Mouse (Mus musculus): ENCODE results near the gene Chm. TPM values are rescaled to one million over a fixed set of nuclear protein-coding genes. Genes with fewer than 3 reads are reported as not detected.

Gene Chm
- polyA plus RNA-seq, 1 experiment from 2014 or later, result 8.2 TPM

- WGBS, result 37% methylated on average over 3 of the region's 3 CpGs
- H3K27ac ChIP-seq (ENCODE audit: low read depth, low read length), result no peak overlapping the region
- peak; percentile 76 for ATAC-seq
These were observed 25.0 kb downstream of the Chm start for GRCm38 (mm10) chrX:113160268-113160860.

GRCm38 (mm10) chrX:113084171-113084570 lies 101.1 kb downstream of the Chm start:
- no peaks in the 10 kb centered on the region for H3K9me3 ChIP-seq (ENCODE audit: control insufficient read depth)
- H3K4me1 ChIP-seq (replicated peaks; ENCODE audit: control insufficient read depth, insufficient read depth, low read length), result no peaks in the 10 kb centered on the region
- 69% methylated on average over 2 of the region's 2 CpGs for WGBS
- H3K27ac ChIP-seq (ENCODE audit: low read depth, low read length), result no peak overlapping the region
- no peak for TF ChIP-seq CTCF (IDR thresholded peaks at IDR 0.05; ENCODE audit: low read depth)
- no peak overlapping the region for H3K9ac ChIP-seq (ENCODE audit: low read depth, low read length)
- no peaks in the 10 kb centered on the region for H3K36me3 ChIP-seq (ENCODE audit: control insufficient read depth, insufficient read depth)
- no peaks in the 10 kb centered on the region for H3K27me3 ChIP-seq (replicated peaks; ENCODE audit: control insufficient read depth, insufficient read depth, low read length)
- ATAC-seq, result no peak
- H3K4me3 ChIP-seq (ENCODE audit: low read depth, low read length), result no peak overlapping the region
- H3K4me2 ChIP-seq (replicated peaks; ENCODE audit: low read depth), result no peak overlapping the region

More at GRCm38 (mm10) chrX:113160268-113160860, 25.0 kb downstream of the Chm start:
- H3K4me2 ChIP-seq (replicated peaks; ENCODE audit: low read depth), result no peak overlapping the region
- no peaks in the 10 kb centered on the region for H3K27me3 ChIP-seq (replicated peaks; ENCODE audit: control insufficient read depth, insufficient read depth, low read length)
- no peak overlapping the region for H3K4me3 ChIP-seq (ENCODE audit: low read depth, low read length)
- 0 out of 2 replicates have a peak, but pooled peaks cover 2% of the 10 kb centered on the region for H3K36me3 ChIP-seq (ENCODE audit: control insufficient read depth, insufficient read depth)
- H3K4me1 ChIP-seq (replicated peaks; ENCODE audit: control insufficient read depth, insufficient read depth, low read length), result no peaks in the 10 kb centered on the region
- H3K9me3 ChIP-seq (ENCODE audit: control insufficient read depth), result no peaks in the 10 kb centered on the region
- no peak for TF ChIP-seq CTCF (IDR thresholded peaks at IDR 0.05; ENCODE audit: low read depth)
- H3K9ac ChIP-seq (ENCODE audit: low read depth, low read length), result no peak overlapping the region

GRCm38 (mm10) chrX:113076053-113076452 lies 109.3 kb downstream of the Chm start:
- H3K36me3 ChIP-seq (ENCODE audit: control insufficient read depth, insufficient read depth), result no peaks in the 10 kb centered on the region
- WGBS, result 99% methylated on average over 2 of the region's 2 CpGs
- H3K4me1 ChIP-seq (replicated peaks; ENCODE audit: control insufficient read depth, insufficient read depth, low read length), result no peaks in the 10 kb centered on the region
- H3K27me3 ChIP-seq (replicated peaks; ENCODE audit: control insufficient read depth, insufficient read depth, low read length), result no peaks in the 10 kb centered on the region
- H3K9ac ChIP-seq (ENCODE audit: low read depth, low read length), result no peak overlapping the region
- no peak for TF ChIP-seq CTCF (IDR thresholded peaks at IDR 0.05; ENCODE audit: low read depth)
- H3K9me3 ChIP-seq (ENCODE audit: control insufficient read depth), result no peaks in the 10 kb centered on the region
- H3K4me3 ChIP-seq (ENCODE audit: low read depth, low read length), result no peak overlapping the region
- ATAC-seq, result no peak
- H3K27ac ChIP-seq (ENCODE audit: low read depth, low read length), result no peak overlapping the region
- no peak overlapping the region for H3K4me2 ChIP-seq (replicated peaks; ENCODE audit: low read depth)

- no peaks in the 10 kb centered on the region for H3K4me1 ChIP-seq (replicated peaks; ENCODE audit: control insufficient read depth, insufficient read depth, low read length)
- H3K9ac ChIP-seq (ENCODE audit: low read depth, low read length), result no peak overlapping the region
- H3K27ac ChIP-seq (ENCODE audit: low read depth, low read length), result no peak overlapping the region
- WGBS, result 82% methylated on average over 4 of the region's 4 CpGs
- no peak overlapping the region for H3K4me3 ChIP-seq (ENCODE audit: low read depth, low read length)
- H3K4me2 ChIP-seq (replicated peaks; ENCODE audit: low read depth), result no peak overlapping the region
- H3K9me3 ChIP-seq (ENCODE audit: control insufficient read depth), result no peaks in the 10 kb centered on the region
- ATAC-seq, result no peak
- no peak for TF ChIP-seq CTCF (IDR thresholded peaks at IDR 0.05; ENCODE audit: low read depth)
- H3K27me3 ChIP-seq (replicated peaks; ENCODE audit: control insufficient read depth, insufficient read depth, low read length), result no peaks in the 10 kb centered on the region
- H3K36me3 ChIP-seq (ENCODE audit: control insufficient read depth, insufficient read depth), result no peaks in the 10 kb centered on the region
These were observed 110.5 kb downstream of the Chm start for GRCm38 (mm10) chrX:113074823-113075222.

GRCm38 (mm10) chrX:113003621-113004020 lies 181.7 kb downstream of the Chm start:
- no peak overlapping the region for H3K9ac ChIP-seq (ENCODE audit: low read depth, low read length)
- no peaks in the 10 kb centered on the region for H3K36me3 ChIP-seq (ENCODE audit: control insufficient read depth, insufficient read depth)
- H3K27me3 ChIP-seq (replicated peaks; ENCODE audit: control insufficient read depth, insufficient read depth, low read length), result no peaks in the 10 kb centered on the region
- WGBS, result 76% methylated on average over 3 of the region's 3 CpGs
- no peak overlapping the region for H3K4me2 ChIP-seq (replicated peaks; ENCODE audit: low read depth)
- H3K9me3 ChIP-seq (ENCODE audit: control insufficient read depth), result no peaks in the 10 kb centered on the region
- no peaks in the 10 kb centered on the region for H3K4me1 ChIP-seq (replicated peaks; ENCODE audit: control insufficient read depth, insufficient read depth, low read length)
- ATAC-seq, result no peak
- no peak overlapping the region for H3K27ac ChIP-seq (ENCODE audit: low read depth, low read length)
- no peak for TF ChIP-seq CTCF (IDR thresholded peaks at IDR 0.05; ENCODE audit: low read depth)
- no peak overlapping the region for H3K4me3 ChIP-seq (ENCODE audit: low read depth, low read length)

- WGBS, result 71% methylated on average over 3 of the region's 3 CpGs
- Histone ChIP-seq H3K9ac (ENCODE audit: low read depth, low read length) (no peak overlapping the region), H3K27me3 (replicated peaks; ENCODE audit: control insufficient read depth, insufficient read depth, low read length) (no peaks in the 10 kb centered on the region), H3K36me3 (ENCODE audit: control insufficient read depth, insufficient read depth) (no peaks in the 10 kb centered on the region), H3K27ac (ENCODE audit: low read depth, low read length) (no peak overlapping the region), H3K4me3 (ENCODE audit: low read depth, low read length) (no peak overlapping the region), H3K9me3 (ENCODE audit: control insufficient read depth) (no peaks in the 10 kb centered on the region), H3K4me1 (replicated peaks; ENCODE audit: control insufficient read depth, insufficient read depth, low read length) (no peaks in the 10 kb centered on the region), H3K4me2 (replicated peaks; ENCODE audit: low read depth) (no peak overlapping the region)
- no peak for ATAC-seq
- no peak for TF ChIP-seq CTCF (IDR thresholded peaks at IDR 0.05; ENCODE audit: low read depth)
These were observed 183.1 kb downstream of the Chm start for GRCm38 (mm10) chrX:113002192-113002591.

MicroRNAs within 50 kb of the gene (microRNA counts, 519-probe panel; counts per million panel counts)
- microRNA mmu-miR-361, result 4,340 counts per million, percentile 65 among the panel's probes with 10 or more counts

Small RNA genes lying within 50 kb of the gene (microRNA-seq; reads per million reads assigned to microRNA genes)
- gene Mir361, result 1,936 reads per million, percentile 81 among the genes with 10 or more reads in this experiment

Other genes with a start within 250 kb of the Chm start
- gene Dach2, start 112.0 kb upstream of the Chm start, polyA plus RNA-seq (2015; fragmentation: Nextera tagmentation; extraction: Ambion mirVana), result 0.80 and 1.4 TPM in 2 replicates